Mouse (Mus musculus) cerebellum, adult 9-11 months (tissue): Measurements from ENCODE around the gene Serpinb8.

Source experiments
- DNase-seq: peaks from one replicate; pipeline ENCODE4 v3.0.0; 2022

Gene Serpinb8

DNA sequence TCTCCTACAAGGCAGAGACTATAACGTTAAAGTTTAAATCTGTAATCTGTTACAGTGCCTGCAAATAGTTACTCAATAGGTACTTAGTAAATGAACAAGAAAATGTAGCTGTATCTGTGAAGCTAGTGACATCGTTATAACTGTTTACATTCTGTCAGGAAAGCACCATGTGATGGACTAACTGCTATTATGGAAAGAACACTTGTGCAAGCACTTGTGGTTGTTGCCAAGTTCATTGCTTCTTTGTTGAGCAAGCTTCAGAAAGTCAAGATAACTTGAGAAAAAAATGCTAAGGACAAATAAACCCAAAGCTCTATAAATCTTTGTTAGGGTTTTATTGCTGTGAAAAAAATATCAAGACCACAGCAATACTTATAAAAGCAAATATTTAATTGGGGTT, 67.9 kb downstream of the Serpinb8 start:
- DNase-seq: no peak
